Mouse (Mus musculus) hindbrain, postnatal 0 days (tissue): ENCODE measurements at regions not wholly inside any gene's neighbourhood (a gene's known extent, or its start where the extent isn't known, plus 50 kb on each side); places are given as distances from the start of the nearest gene placed in this dataset.
A peak's percentile ranks its signal among the peaks of the same experiment; 100 is the strongest.

ENCODE experiments used
- ATAC-seq: fragments of 200-750 bp; cut with Nextera tagmentation; 2 replicates; pipeline ENCODE4 v1.8.0; 2017; ENCODE audit warnings: mild to moderate bottlenecking, moderate TSS enrichment, moderate library complexity
- DNase-seq: peaks from one replicate; pipeline ENCODE4 v3.0.0-alpha.2; 2015; ENCODE audit warnings: low spot score
- H3K27ac ChIP-seq: fragments of 300-500 bp; sonication (generic); 2 replicates; pipeline ENCODE4 v1.5.1; 2014; ENCODE audit warnings: mild to moderate bottlenecking
- H3K27me3 ChIP-seq: fragments of 300-500 bp; sonication (generic); 2 replicates; pipeline ENCODE4 v1.6.1; 2014; ENCODE audit warnings: low read length, mixed read lengths; ENCODE audit not compliant: insufficient read depth
- H3K36me3 ChIP-seq: fragments of 300-500 bp; sonication (generic); 2 replicates; pipeline ENCODE4 v1.6.1; 2014; ENCODE audit warnings: low read length, mixed read lengths; ENCODE audit not compliant: insufficient read depth
- H3K4me1 ChIP-seq: fragments of 300-500 bp; sonication (generic); 2 replicates; pipeline ENCODE4 v1.6.1; 2014; ENCODE audit warnings: antibody characterized with exemption, low read length, mixed read lengths; ENCODE audit not compliant: insufficient read depth
- H3K4me2 ChIP-seq: fragments of 300-500 bp; sonication (generic); 2 replicates; pipeline ENCODE4 v1.6.1; 2014; ENCODE audit warnings: low read depth, mild to moderate bottlenecking, low read length, moderate library complexity, mixed read lengths
- H3K4me3 ChIP-seq: fragments of 300-500 bp; sonication (generic); 2 replicates; pipeline ENCODE4 v1.5.1; 2014; ENCODE audit warnings: low read length
- H3K9ac ChIP-seq: fragments of 300-500 bp; sonication (generic); replicated peaks from 2 replicates; pipeline ENCODE4 v1.6.1; 2014; ENCODE audit warnings: mild to moderate bottlenecking, low read length, moderate library complexity, mixed read lengths
- H3K9me3 ChIP-seq: fragments of 300-500 bp; sonication (generic); 2 replicates; pipeline ENCODE4 v1.6.1; 2016; ENCODE audit warnings: low read length, mixed read lengths
- CTCF ChIP-seq: IDR thresholded peaks from 2 replicates; pipeline ENCODE4 v1.5.1; 2016; ENCODE audit warnings: antibody characterized with exemption, control low read depth, low read depth
- WGBS: fragments of 180-500 bp; shearing (Covaris S2); extraction: QIAGEN DNeasy Blood & Tissue Kit; methylation state at CpG from one replicate; pipeline ENCODE4 v1.1.7; 2014; 5-methylcytosine and 5-hydroxymethylcytosine counted together

- H3K4me2 ChIP-seq: no peak overlapping the region
These were observed 1461.4 kb upstream of the Adgrl3 start for GRCm38 (mm10) chr5:79558491-79558890.

DNA sequence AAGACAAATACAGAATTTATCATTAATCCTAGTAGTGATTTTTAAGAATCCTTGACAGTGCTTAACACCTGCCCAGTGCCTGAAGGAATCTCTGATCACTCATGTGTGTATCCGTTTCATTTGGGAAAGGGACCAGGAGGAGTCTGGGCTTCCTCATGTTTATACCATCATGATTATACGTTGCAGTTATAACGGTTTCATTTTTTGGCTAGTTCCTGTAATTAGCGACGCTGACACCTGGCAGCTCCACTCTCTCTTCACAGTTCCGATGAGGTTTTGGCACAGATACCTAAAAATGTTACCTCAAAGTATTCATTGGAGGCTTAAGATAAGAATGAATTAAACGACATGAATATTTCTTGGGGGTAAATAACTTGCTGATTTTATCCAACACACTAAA is 1431.2 kb upstream of the Adgrl3 start:
- no peak overlapping the region for H3K4me2 ChIP-seq
- ATAC-seq (no peak), DNase-seq (peak; percentile 12)
- H3K9me3 ChIP-seq: no peaks in the 10 kb centered on the region
- no peaks in the 10 kb centered on the region for H3K4me1 ChIP-seq
- H3K4me3 ChIP-seq: no peak overlapping the region
- 69% methylated on average over 7 of the region's 7 CpGs for WGBS
- no peaks in the 10 kb centered on the region for H3K36me3 ChIP-seq
- H3K27me3 ChIP-seq: no peaks in the 10 kb centered on the region
- H3K9ac ChIP-seq: no peak overlapping the region
- no peak for TF ChIP-seq CTCF
- no peak overlapping the region for H3K27ac ChIP-seq

More at GRCm38 (mm10) chr5:79558491-79558890, 1461.4 kb upstream of the Adgrl3 start:
- H3K9ac ChIP-seq: no peak overlapping the region
- TF ChIP-seq CTCF: no peak
- H3K36me3 ChIP-seq: no peaks in the 10 kb centered on the region
- WGBS: 84% methylated on average over 1 of the region's 1 CpGs
- H3K27ac ChIP-seq: no peak overlapping the region
- H3K4me3 ChIP-seq: no peak overlapping the region
- no peak for ATAC-seq
- H3K9me3 ChIP-seq: no peaks in the 10 kb centered on the region
- no peak for DNase-seq
- no peaks in the 10 kb centered on the region for H3K4me1 ChIP-seq
- no peaks in the 10 kb centered on the region for H3K27me3 ChIP-seq
